Mouse (Mus musculus): ENCODE data around the gene Larp4. TPM values are rescaled to one million over a fixed set of nuclear protein-coding genes. Genes with fewer than 3 reads are reported as not detected.
A peak's percentile ranks its signal among the peaks of the same experiment; 100 is the strongest.

Gene Larp4
- total and polyA plus RNA-seq, 3 experiments = 32.5 to 55.3 (median 54.2) TPM

DNA sequence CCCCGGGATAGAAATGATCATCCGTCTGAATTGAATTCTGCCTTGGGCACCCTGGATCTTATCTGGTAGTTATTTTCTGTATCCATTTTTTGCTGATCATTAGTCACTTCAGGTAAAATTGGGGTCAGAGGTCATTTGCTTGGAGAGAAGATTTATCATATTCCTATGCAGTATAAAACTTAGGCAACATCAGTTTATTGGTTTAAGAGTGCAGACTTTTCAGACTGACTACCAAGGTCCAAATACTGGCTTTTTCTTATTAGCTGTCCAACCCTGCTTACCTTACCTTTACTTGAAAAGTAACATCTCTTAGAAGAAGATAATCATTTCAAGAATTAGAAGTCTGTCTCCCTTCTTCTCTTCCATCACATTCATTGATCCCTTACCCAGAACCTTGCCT is 9.8 kb downstream of the Larp4 start:
- Histone ChIP-seq H3K27ac (no peak overlapping the region), H3K27me3 (ENCODE audit: control insufficient read depth, insufficient read depth, low read length) (no peaks in the 10 kb centered on the region), H3K4me1 (ENCODE audit: control insufficient read depth, insufficient read depth, low read length) (no peaks in the 10 kb centered on the region; the same call in 1 of the 2 replicates), H3K36me3 (ENCODE audit: control insufficient read depth, insufficient read depth, low read length) (no peaks in the 10 kb centered on the region; the same call in 1 of the 2 replicates), H3K4me3 (no peak overlapping the region), H3K79me2 (replicated peaks; ENCODE audit: control insufficient read depth, insufficient read depth, low read length) (peaks cover 5% of the 10 kb centered on the region), H3K9ac (ENCODE audit: low read depth, low read length) (no peak overlapping the region)
- TF ChIP-seq POLR2A (IDR thresholded peaks at IDR 0.05; ENCODE audit: insufficient read depth, low read depth, low read length) (no peak), EP300 (IDR thresholded peaks at IDR 0.05; ENCODE audit: insufficient read depth, low read depth, low read length) (no peak), CTCF (IDR thresholded peaks at IDR 0.05) (no peak)
- no peak for DNase-seq
- 72% methylated on average over 2 of the region's 2 CpGs for WGBS
- intact Hi-C loops (cut with DNase I) = no loop called here

DNA sequence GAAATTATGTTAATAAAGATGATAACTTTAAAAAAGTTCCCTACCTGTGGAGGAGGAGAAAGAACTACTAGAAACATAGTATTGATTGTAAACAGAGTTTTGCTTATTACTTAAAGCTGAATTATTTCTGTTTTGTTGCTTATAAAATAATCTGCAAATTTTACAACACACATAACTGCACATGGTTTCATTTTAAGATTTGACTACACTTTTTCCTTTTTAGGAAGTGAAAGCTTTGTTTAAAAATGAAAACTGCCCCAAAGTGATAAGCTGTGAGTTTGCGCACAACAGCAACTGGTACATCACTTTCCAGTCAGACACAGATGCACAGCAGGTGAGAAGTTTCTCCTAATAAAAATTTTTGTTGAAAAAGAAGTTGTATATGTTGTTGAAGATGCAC is 23.2 kb downstream of the Larp4 start:
- Histone ChIP-seq H3K27me3 (ENCODE audit: control insufficient read depth, insufficient read depth, low read length) (no peaks in the 10 kb centered on the region), H3K27ac (no peak overlapping the region), H3K36me3 (ENCODE audit: control insufficient read depth, insufficient read depth, low read length) (peaks cover 14% of the 10 kb centered on the region), H3K4me3 (no peak overlapping the region), H3K4me1 (ENCODE audit: control insufficient read depth, insufficient read depth, low read length) (no peaks in the 10 kb centered on the region), H3K9ac (ENCODE audit: low read depth, low read length) (no peak overlapping the region), H3K79me2 (replicated peaks; ENCODE audit: control insufficient read depth, insufficient read depth, low read length) (no peaks in the 10 kb centered on the region)
- TF ChIP-seq CTCF (IDR thresholded peaks at IDR 0.05) = no peak
- no peak for TF ChIP-seq EP300 (IDR thresholded peaks at IDR 0.05; ENCODE audit: insufficient read depth, low read depth, low read length)
- TF ChIP-seq POLR2A (IDR thresholded peaks at IDR 0.05; ENCODE audit: insufficient read depth, low read depth, low read length) = no peak
- no peak for DNase-seq
- intact Hi-C loops (cut with DNase I) = no loop called here
- WGBS = 89% methylated on average over 1 of the region's 1 CpGs

DNA sequence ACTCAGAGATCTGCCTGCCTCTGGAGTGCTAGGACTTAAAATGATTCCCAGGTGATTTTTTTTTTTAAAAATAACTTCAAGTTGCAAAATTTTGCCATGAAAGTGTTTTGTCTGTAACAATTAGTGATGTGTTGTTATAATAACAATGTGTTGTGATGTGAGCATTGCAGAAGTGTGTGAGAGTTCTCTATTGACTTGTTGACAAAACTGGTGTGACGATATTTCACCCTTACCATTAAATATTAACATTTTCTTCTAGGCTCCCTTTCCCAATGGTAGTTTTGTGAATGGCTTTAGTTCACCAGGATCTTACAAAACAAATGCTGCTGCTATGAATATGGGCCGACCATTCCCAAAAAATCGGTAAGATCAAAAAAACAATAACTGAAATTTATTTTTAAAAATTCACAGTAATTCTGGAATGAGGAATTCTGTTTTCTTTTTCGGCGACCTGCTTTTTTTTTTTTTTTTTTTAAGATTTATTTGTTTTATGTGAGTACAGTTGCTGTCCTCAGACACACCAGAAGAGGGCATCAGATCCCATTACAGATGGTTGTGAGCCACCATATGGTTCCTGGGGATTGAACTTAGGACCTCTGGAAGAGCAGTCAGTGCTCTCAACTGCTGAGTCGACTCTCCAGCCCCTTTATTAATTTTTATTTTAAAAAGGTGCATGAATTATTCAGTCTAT is 27.4 kb downstream of the Larp4 start:
- H3K36me3 ChIP-seq (ENCODE audit: control insufficient read depth, insufficient read depth, low read length) = peaks cover 6% of the 10 kb centered on the region
- no peak overlapping the region for H3K9ac ChIP-seq (ENCODE audit: low read depth, low read length)
- H3K4me1 ChIP-seq (ENCODE audit: control insufficient read depth, insufficient read depth, low read length) = no peaks in the 10 kb centered on the region
- intact Hi-C loops (cut with DNase I) = no loop called here
- H3K4me3 ChIP-seq = no peak overlapping the region
- TF ChIP-seq CTCF (IDR thresholded peaks at IDR 0.05) (0 out of 2 replicates have a peak, but pooled peaks have one; percentile 3), EP300 (IDR thresholded peaks at IDR 0.05; ENCODE audit: insufficient read depth, low read depth, low read length) (no peak), POLR2A (IDR thresholded peaks at IDR 0.05; ENCODE audit: insufficient read depth, low read depth, low read length) (no peak)
- H3K27ac ChIP-seq = no peak overlapping the region
- no peaks in the 10 kb centered on the region for H3K27me3 ChIP-seq (ENCODE audit: control insufficient read depth, insufficient read depth, low read length)
- no peak for DNase-seq
- 92% methylated on average over 6 of the region's 6 CpGs for WGBS
- H3K79me2 ChIP-seq (replicated peaks; ENCODE audit: control insufficient read depth, insufficient read depth, low read length) = no peaks in the 10 kb centered on the region

DNA sequence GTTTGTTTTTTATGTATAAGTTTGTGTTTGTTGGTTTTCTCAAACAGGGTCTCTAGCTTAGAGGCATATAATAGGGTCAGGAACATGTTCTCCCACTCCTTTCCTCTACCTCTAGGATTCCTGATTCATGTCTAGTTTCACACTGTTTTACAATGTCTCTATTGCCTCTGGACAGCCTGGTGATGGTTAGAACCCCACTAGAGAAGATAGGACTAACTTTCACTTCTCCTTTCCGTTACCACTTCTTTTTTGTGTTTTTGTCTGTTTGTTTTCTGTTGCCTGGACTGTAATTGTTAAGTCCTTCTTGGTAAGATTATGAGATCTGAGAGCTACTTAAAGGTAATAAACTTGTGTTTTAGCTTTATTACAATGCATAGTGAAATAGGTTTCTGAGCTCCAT is 29.5 kb downstream of the Larp4 start:
- intact Hi-C loops (cut with DNase I) = no loop called here
- Histone ChIP-seq H3K4me1 (ENCODE audit: control insufficient read depth, insufficient read depth, low read length) (no peaks in the 10 kb centered on the region), H3K36me3 (ENCODE audit: control insufficient read depth, insufficient read depth, low read length) (no peaks in the 10 kb centered on the region; the same call in none of the 2 replicates), H3K4me3 (no peak overlapping the region), H3K9ac (ENCODE audit: low read depth, low read length) (no peak overlapping the region), H3K27me3 (ENCODE audit: control insufficient read depth, insufficient read depth, low read length) (no peaks in the 10 kb centered on the region), H3K27ac (no peak overlapping the region), H3K79me2 (replicated peaks; ENCODE audit: control insufficient read depth, insufficient read depth, low read length) (no peaks in the 10 kb centered on the region)
- 85% methylated on average over 1 of the region's 1 CpGs for WGBS
- TF ChIP-seq CTCF (IDR thresholded peaks at IDR 0.05) = no peak
- no peak for TF ChIP-seq POLR2A (IDR thresholded peaks at IDR 0.05; ENCODE audit: insufficient read depth, low read depth, low read length)
- TF ChIP-seq EP300 (IDR thresholded peaks at IDR 0.05; ENCODE audit: insufficient read depth, low read depth, low read length) = no peak
- no peak for DNase-seq

DNA sequence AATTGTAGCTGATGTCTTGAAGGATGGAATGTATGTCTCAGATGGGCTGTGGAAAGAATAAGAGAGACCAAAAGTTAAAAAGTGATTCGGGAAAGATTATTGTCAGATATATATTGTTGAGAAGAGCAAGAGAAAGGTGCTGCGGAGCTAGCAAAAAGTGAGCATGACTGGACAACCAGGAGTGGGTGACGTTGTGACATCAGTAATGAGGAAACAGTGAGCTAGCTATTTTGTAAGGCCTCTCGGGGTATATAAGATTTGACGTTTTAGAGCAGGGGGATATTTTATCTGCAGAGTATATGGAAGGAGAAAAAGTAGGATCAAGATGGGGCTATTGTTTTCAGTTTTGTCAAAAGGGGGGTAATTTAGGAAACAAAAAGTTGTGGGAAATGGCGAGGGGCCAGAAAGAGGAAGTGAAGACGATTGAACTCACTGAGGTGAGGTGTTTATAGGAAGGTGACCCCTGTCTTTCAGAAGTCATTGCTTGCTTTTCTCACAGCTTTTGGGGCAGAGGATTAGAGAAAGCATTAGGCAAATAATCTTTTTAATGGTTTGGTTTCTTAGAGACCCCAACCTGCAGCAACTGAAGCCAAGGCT is 34.9 kb downstream of the Larp4 start:
- Histone ChIP-seq H3K27ac (no peak overlapping the region), H3K4me1 (ENCODE audit: control insufficient read depth, insufficient read depth, low read length) (no peaks in the 10 kb centered on the region), H3K79me2 (replicated peaks; ENCODE audit: control insufficient read depth, insufficient read depth, low read length) (peaks cover 2% of the 10 kb centered on the region; the same call in 1 of the 2 replicates), H3K27me3 (ENCODE audit: control insufficient read depth, insufficient read depth, low read length) (no peaks in the 10 kb centered on the region), H3K9ac (ENCODE audit: low read depth, low read length) (no peak overlapping the region), H3K4me3 (no peak overlapping the region), H3K36me3 (ENCODE audit: control insufficient read depth, insufficient read depth, low read length) (peaks cover 7% of the 10 kb centered on the region)
- TF ChIP-seq CTCF (IDR thresholded peaks at IDR 0.05) (no peak), EP300 (IDR thresholded peaks at IDR 0.05; ENCODE audit: insufficient read depth, low read depth, low read length) (no peak), POLR2A (IDR thresholded peaks at IDR 0.05; ENCODE audit: insufficient read depth, low read depth, low read length) (no peak)
- intact Hi-C loops (cut with DNase I) = no loop called here
- WGBS = 79% methylated on average over 7 of the region's 7 CpGs
- no peak for DNase-seq

DNA sequence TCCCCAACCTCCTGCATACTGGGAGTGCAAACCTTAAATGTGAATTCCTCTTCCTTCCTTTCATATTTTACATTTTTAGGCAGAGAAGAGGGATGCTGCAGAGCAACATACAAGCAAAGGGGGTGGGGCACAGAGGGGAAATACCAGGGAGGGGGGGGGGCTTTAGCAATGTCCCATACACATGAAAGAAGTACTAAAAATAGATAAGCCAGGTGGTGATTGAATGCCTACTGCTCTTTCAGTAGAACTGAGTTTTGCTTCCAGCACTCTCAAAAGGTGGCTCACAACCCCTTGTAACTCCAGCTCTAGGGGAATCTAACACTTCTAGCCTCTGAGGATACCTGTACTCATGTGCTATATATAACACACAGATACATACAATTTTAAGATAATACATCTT is 36.3 kb downstream of the Larp4 start:
- intact Hi-C loops (cut with DNase I) = no loop called here
- Histone ChIP-seq H3K4me1 (ENCODE audit: control insufficient read depth, insufficient read depth, low read length) (no peaks in the 10 kb centered on the region), H3K27ac (no peak overlapping the region), H3K36me3 (ENCODE audit: control insufficient read depth, insufficient read depth, low read length) (peaks cover 7% of the 10 kb centered on the region), H3K79me2 (replicated peaks; ENCODE audit: control insufficient read depth, insufficient read depth, low read length) (peaks cover 2% of the 10 kb centered on the region; the same call in 1 of the 2 replicates), H3K27me3 (ENCODE audit: control insufficient read depth, insufficient read depth, low read length) (no peaks in the 10 kb centered on the region), H3K4me3 (no peak overlapping the region), H3K9ac (ENCODE audit: low read depth, low read length) (no peak overlapping the region)
- no peak for TF ChIP-seq CTCF (IDR thresholded peaks at IDR 0.05)
- TF ChIP-seq EP300 (IDR thresholded peaks at IDR 0.05; ENCODE audit: insufficient read depth, low read depth, low read length) = no peak
- no peak for TF ChIP-seq POLR2A (IDR thresholded peaks at IDR 0.05; ENCODE audit: insufficient read depth, low read depth, low read length)
- no peak for DNase-seq

Measured in heart, adult 2 months (tissue).